Mouse (Mus musculus) layer of hippocampus, adult 2 months (tissue): ENCODE results near the gene Kyat1. TPM values are rescaled to one million over a fixed set of nuclear protein-coding genes. Genes with fewer than 3 reads are reported as not detected.
A peak's percentile ranks its signal among the peaks of the same experiment; 100 is the strongest.
"Not testable (repeated sequence)": the region's sequence is repeated elsewhere in the genome, so short reads cannot be mapped to it uniquely, and the experiment has no call there.

ENCODE experiments used
- DNase-seq, 2 experiments: peaks; one replicate each; pipeline ENCODE4 v3.0.0; 2022; ENCODE audit warnings: low spot score in 2 of 2
- H3K27ac ChIP-seq: fragments of 200-600 bp; 2 replicates; pipeline ENCODE4 v1.8.1; 2022
- H3K4me3 ChIP-seq: fragments of 200-600 bp; 2 replicates; pipeline ENCODE4 v1.8.1; 2022; ENCODE audit warnings: mild to moderate bottlenecking
- CTCF ChIP-seq: fragments of 200-600 bp; conservative IDR thresholded peaks from 2 replicates; pipeline ENCODE4 v1.8.1; 2022; ENCODE audit warnings: antibody characterized with exemption, mild to moderate bottlenecking, moderate library complexity
- total RNA-seq, 2 experiments: library from RNA; stranded (reverse); gene quantifications; 2 replicates each; pipeline ENCODE4 v1.2.3; 2021

Gene Kyat1
- total RNA-seq, 2 experiments from 2014 or later = 15.7 to 17.0 TPM

- H3K27ac ChIP-seq = peak within 1 kb of the TSS; percentile 87
- TF ChIP-seq CTCF = no peak
- peak; percentile 95 to 97 for DNase-seq
- peak within 1 kb of the TSS; percentile 72 for H3K4me3 ChIP-seq
Measured at GRCm38 (mm10) chr2:30177700-30178675, 27.7 kb downstream of the Kyat1 start, which contains the start of gene Spout1. TSS of gene Spout1 (minus strand) at chr2:30178459.

GRCm38 (mm10) chr2:30176561-30176960, 29.1 kb downstream of the Kyat1 start:
- TF ChIP-seq CTCF = peak; percentile 22; the same call in 1 of the 2 replicates
- no peak overlapping the region for H3K4me3 ChIP-seq
- H3K27ac ChIP-seq = no peak overlapping the region
- no peak for DNase-seq

- TF ChIP-seq CTCF = peak; percentile 56
- H3K27ac ChIP-seq = no peak overlapping the region
Measured at GRCm38 (mm10) chr2:30175897-30176296, 29.8 kb downstream of the Kyat1 start.

GRCm38 (mm10) chr2:30173541-30174240, 32.0 kb downstream of the Kyat1 start:
- no peak for DNase-seq
- no peak overlapping the region for H3K27ac ChIP-seq
- H3K4me3 ChIP-seq = no peak overlapping the region
- TF ChIP-seq CTCF = no peak

More at GRCm38 (mm10) chr2:30175897-30176296, 29.8 kb downstream of the Kyat1 start:
- no peak overlapping the region for H3K4me3 ChIP-seq
- no peak for DNase-seq

GRCm38 (mm10) chr2:30171997-30172382, 33.7 kb downstream of the Kyat1 start:
- TF ChIP-seq CTCF = no peak

GRCm38 (mm10) chr2:30171371-30171996, 34.2 kb downstream of the Kyat1 start, which contains the start of gene Endog:
TSS of gene Endog (plus strand) at chr2:30171493.
- DNase-seq = peak; percentile 84 to 89
- Histone ChIP-seq H3K4me3 (peak within 1 kb of the TSS; percentile 74), H3K27ac (peak within 1 kb of the TSS; percentile 100)
- TF ChIP-seq CTCF = no peak

More at GRCm38 (mm10) chr2:30171997-30172382, 33.7 kb downstream of the Kyat1 start:
- peak overlapping the region; percentile 74 for H3K4me3 ChIP-seq
- peak overlapping the region; percentile 100 for H3K27ac ChIP-seq
- no peak for DNase-seq

- Histone ChIP-seq H3K4me3 (no peak overlapping the region), H3K27ac (no peak overlapping the region)
- DNase-seq = no peak
- peak; percentile 60 for TF ChIP-seq CTCF
Measured at GRCm38 (mm10) chr2:30166677-30167076, 39.0 kb downstream of the Kyat1 start.

GRCm38 (mm10) chr2:30164340-30164932, 41.2 kb downstream of the Kyat1 start:
- no peak for DNase-seq
- TF ChIP-seq CTCF = no peak
- no peak overlapping the region for H3K27ac ChIP-seq
- no peak overlapping the region for H3K4me3 ChIP-seq

- Histone ChIP-seq H3K4me3 (no peak overlapping the region), H3K27ac (no peak overlapping the region)
- TF ChIP-seq CTCF = peak; percentile 86
- peak in 1 of 2 experiments; percentile 40 for DNase-seq
Measured at GRCm38 (mm10) chr2:30161809-30162208, 43.8 kb downstream of the Kyat1 start.

- not testable (repeated sequence) for DNase-seq, H3K4me3 ChIP-seq, H3K27ac ChIP-seq
Measured at GRCm38 (mm10) chr2:30159871-30160270, 45.8 kb downstream of the Kyat1 start.

GRCm38 (mm10) chr2:30152616-30153015, 53.0 kb downstream of the Kyat1 start:
- no peak for DNase-seq
- H3K4me3 ChIP-seq = no peak overlapping the region
- H3K27ac ChIP-seq = no peak overlapping the region
- TF ChIP-seq CTCF = no peak

- Histone ChIP-seq H3K27ac (no peak overlapping the region), H3K4me3 (no peak overlapping the region)
- no peak for TF ChIP-seq CTCF
- DNase-seq = no peak
Measured at GRCm38 (mm10) chr2:30151840-30152239, 53.8 kb downstream of the Kyat1 start.
